Mouse (Mus musculus): Measurements from ENCODE around the gene Baiap2. TPM values are rescaled to one million over a fixed set of nuclear protein-coding genes. Genes with fewer than 3 reads are reported as not detected.

Baiap2 gene
- total and polyA plus RNA-seq, 3 experiments = 3.4 to 6.7 (median 6.1) TPM

- no peak overlapping the region for H3K4me3 ChIP-seq (replicated peaks in 1 of 3; ENCODE audit: low read depth in 2 of 3, low read length in 2 of 3, poor library complexity in 1 of 3)
- no peaks in the 10 kb centered on the region for H3K79me2 ChIP-seq (replicated peaks; ENCODE audit: control insufficient read depth, extremely low read depth, insufficient read depth, poor library complexity, severe bottlenecking)
- dilution Hi-C loops (cut with MboI; ENCODE audit: extremely low pct_ligation_motif_present, extremely low pct_unique_long_range_greater_than_20kb, low sequenced_read_pairs) = no loop called here
- no peak for DNase-seq (ENCODE audit: extremely low read depth)
- H3K9me3 ChIP-seq (replicated peaks; ENCODE audit: low read length) = peaks cover 5% of the 10 kb centered on the region
- in situ Hi-C loops (cut with MboI; ENCODE audit: low pct_ligation_motif_present, low pct_unique_long_range_greater_than_20kb, low sequenced_read_pairs) = no loop called here
- H3K27me3 ChIP-seq (replicated peaks) = peaks cover 47% of the 10 kb centered on the region
- H3K4me1 ChIP-seq (ENCODE audit: control insufficient read depth in 1 of 2, insufficient read depth in 2 of 2) = peaks cover 3 to 19% of the 10 kb centered on the region in 2 experiments; a peak in 2 of 4 replicates
- no peak overlapping the region for H3K9ac ChIP-seq (ENCODE audit: insufficient read depth, low read depth)
- H3K4me2 ChIP-seq (ENCODE audit: insufficient read depth, low read depth, poor library complexity, severe bottlenecking) = no peak overlapping the region
- TF ChIP-seq PAX5 (IDR thresholded peaks at IDR 0.05; ENCODE audit: low read length) (no peak), MEF2A (IDR thresholded peaks at IDR 0.05; ENCODE audit: borderline replicate concordance, low read depth, low read length) (no peak), SMC3 (IDR thresholded peaks at IDR 0.05; ENCODE audit: low read depth, low read length) (no peak), JUN (IDR thresholded peaks at IDR 0.05; ENCODE audit: insufficient read depth, low read depth, low read length) (no peak), BHLHE40 (IDR thresholded peaks at IDR 0.05; ENCODE audit: low read depth, low read length) (no peak), MXI1 (IDR thresholded peaks at IDR 0.05; ENCODE audit: low read depth, low read length) (no peak), JUND (conservative IDR thresholded peaks at IDR 0.05; ENCODE audit: low read depth, low read length) (no peak), MYC (IDR thresholded peaks at IDR 0.05; ENCODE audit: low read depth, low read length) (no peak), HCFC1 (IDR thresholded peaks at IDR 0.05; ENCODE audit: low read depth, low read length) (no peak)
- H3K27ac ChIP-seq (ENCODE audit: insufficient read depth, low read depth) = no peak overlapping the region
- H3K36me3 ChIP-seq (replicated peaks in 1 of 2; ENCODE audit: control insufficient read depth in 1 of 2, insufficient read depth in 1 of 2, low read length in 1 of 2) = no peaks in the 10 kb centered on the region
Measured at GRCm38 (mm10) chr11:120040440-120040839, 97.9 kb downstream of the Baiap2 start.

GRCm38 (mm10) chr11:120041191-120042123, 98.9 kb downstream of the Baiap2 start:
- dilution Hi-C loops (cut with MboI; ENCODE audit: extremely low pct_ligation_motif_present, extremely low pct_unique_long_range_greater_than_20kb, low sequenced_read_pairs) = no loop called here
- Histone ChIP-seq H3K4me1 (ENCODE audit: control insufficient read depth in 1 of 2, insufficient read depth in 2 of 2) (peaks cover 3 to 19% of the 10 kb centered on the region in 2 experiments; a peak in 2 of 4 replicates), H3K4me3 (replicated peaks in 1 of 3; ENCODE audit: low read depth in 2 of 3, low read length in 2 of 3, poor library complexity in 1 of 3) (no peak overlapping the region), H3K4me2 (ENCODE audit: insufficient read depth, low read depth, poor library complexity, severe bottlenecking) (no peak overlapping the region), H3K9me3 (replicated peaks; ENCODE audit: low read length) (no peaks in the 10 kb centered on the region), H3K9ac (ENCODE audit: insufficient read depth, low read depth) (no peak overlapping the region), H3K27me3 (replicated peaks) (peaks cover 43% of the 10 kb centered on the region), H3K79me2 (replicated peaks; ENCODE audit: control insufficient read depth, extremely low read depth, insufficient read depth, poor library complexity, severe bottlenecking) (no peaks in the 10 kb centered on the region), H3K36me3 (replicated peaks in 1 of 2; ENCODE audit: control insufficient read depth in 1 of 2, insufficient read depth in 1 of 2, low read length in 1 of 2) (no peaks in the 10 kb centered on the region), H3K27ac (ENCODE audit: insufficient read depth, low read depth) (no peak overlapping the region)
- DNase-seq (ENCODE audit: extremely low read depth) = no peak
- TF ChIP-seq ETS1 (conservative IDR thresholded peaks at IDR 0.05; ENCODE audit: low read depth, low read length) = no peak
- no peak for TF ChIP-seq ELF1 (IDR thresholded peaks at IDR 0.05; ENCODE audit: low read depth, low read length)
- no peak for TF ChIP-seq NELFE (IDR thresholded peaks at IDR 0.05; ENCODE audit: low read depth, low read length)
- no peak for TF ChIP-seq USF1 (IDR thresholded peaks at IDR 0.05; ENCODE audit: low read depth, low read length)
- no peak for TF ChIP-seq GABPA (IDR thresholded peaks at IDR 0.05; ENCODE audit: insufficient replicate concordance, low read depth, low read length)
- TF ChIP-seq USF2 (conservative IDR thresholded peaks at IDR 0.05; ENCODE audit: low read depth, low read length) = no peak
- TF ChIP-seq IRF4 (IDR thresholded peaks at IDR 0.05; ENCODE audit: low read depth, low read length) = no peak
- in situ Hi-C loops (cut with MboI; ENCODE audit: low pct_ligation_motif_present, low pct_unique_long_range_greater_than_20kb, low sequenced_read_pairs) = no loop called here

Measured in CH12.LX (cell line).